Mouse (Mus musculus): Measurements from ENCODE around the gene Nell2. TPM values are rescaled to one million over a fixed set of nuclear protein-coding genes. Genes with fewer than 3 reads are reported as not detected.

Nell2 gene
- polyA plus RNA-seq, 1 experiment from 2014 or later = 1.8 TPM

- Histone ChIP-seq H3K36me3 (ENCODE audit: control insufficient read depth, insufficient read depth, low read length) (no peaks in the 10 kb centered on the region), H3K4me2 (no peak overlapping the region), H3K27me3 (replicated peaks; ENCODE audit: control insufficient read depth, insufficient read depth, low read length) (no peaks in the 10 kb centered on the region), H3K9ac (ENCODE audit: low read depth, low read length) (no peak overlapping the region), H3K9me3 (ENCODE audit: control insufficient read depth, low read length) (no peaks in the 10 kb centered on the region), H3K4me3 (ENCODE audit: low read depth, low read length) (no peak overlapping the region), H3K27ac (ENCODE audit: low read depth, low read length) (no peak overlapping the region), H3K4me1 (replicated peaks; ENCODE audit: control insufficient read depth, insufficient read depth, low read length) (no peaks in the 10 kb centered on the region)
- DNase-seq (ENCODE audit: low spot score) = no peak
- WGBS = 73% methylated on average over 5 of the region's 5 CpGs
- no peak for ATAC-seq (replicated peaks; ENCODE audit: low FRiP score)
Observed at GRCm38 (mm10) chr15:95411949-95412741, 116.2 kb downstream of the Nell2 start.

GRCm38 (mm10) chr15:95410213-95410843 is 118.0 kb downstream of the Nell2 start:
- ATAC-seq (replicated peaks; ENCODE audit: low FRiP score) = no peak

GRCm38 (mm10) chr15:95390347-95390746 is 138.0 kb downstream of the Nell2 start:
- Histone ChIP-seq H3K27me3 (replicated peaks; ENCODE audit: control insufficient read depth, insufficient read depth, low read length) (no peaks in the 10 kb centered on the region), H3K9me3 (ENCODE audit: control insufficient read depth, low read length) (no peaks in the 10 kb centered on the region), H3K9ac (ENCODE audit: low read depth, low read length) (no peak overlapping the region), H3K4me2 (no peak overlapping the region), H3K4me3 (ENCODE audit: low read depth, low read length) (no peak overlapping the region), H3K36me3 (ENCODE audit: control insufficient read depth, insufficient read depth, low read length) (no peaks in the 10 kb centered on the region), H3K27ac (ENCODE audit: low read depth, low read length) (no peak overlapping the region), H3K4me1 (replicated peaks; ENCODE audit: control insufficient read depth, insufficient read depth, low read length) (no peaks in the 10 kb centered on the region)
- DNase-seq (ENCODE audit: low spot score) = no peak
- no peak for ATAC-seq (replicated peaks; ENCODE audit: low FRiP score)
- WGBS = 82% methylated on average over 5 of the region's 5 CpGs

More at GRCm38 (mm10) chr15:95410213-95410843, 118.0 kb downstream of the Nell2 start:
- Histone ChIP-seq H3K27me3 (replicated peaks; ENCODE audit: control insufficient read depth, insufficient read depth, low read length) (no peaks in the 10 kb centered on the region), H3K9me3 (ENCODE audit: control insufficient read depth, low read length) (no peaks in the 10 kb centered on the region), H3K4me3 (ENCODE audit: low read depth, low read length) (no peak overlapping the region), H3K27ac (ENCODE audit: low read depth, low read length) (no peak overlapping the region), H3K36me3 (ENCODE audit: control insufficient read depth, insufficient read depth, low read length) (no peaks in the 10 kb centered on the region), H3K4me2 (no peak overlapping the region), H3K9ac (ENCODE audit: low read depth, low read length) (no peak overlapping the region), H3K4me1 (replicated peaks; ENCODE audit: control insufficient read depth, insufficient read depth, low read length) (no peaks in the 10 kb centered on the region)
- DNase-seq (ENCODE audit: low spot score) = no peak
- WGBS = 82% methylated on average over 11 of the region's 11 CpGs

- 78% methylated on average over 4 of the region's 4 CpGs for WGBS
- Histone ChIP-seq H3K27ac (ENCODE audit: low read depth, low read length) (no peak overlapping the region), H3K9ac (ENCODE audit: low read depth, low read length) (no peak overlapping the region), H3K27me3 (replicated peaks; ENCODE audit: control insufficient read depth, insufficient read depth, low read length) (no peaks in the 10 kb centered on the region), H3K4me2 (no peak overlapping the region), H3K4me1 (replicated peaks; ENCODE audit: control insufficient read depth, insufficient read depth, low read length) (no peaks in the 10 kb centered on the region), H3K36me3 (ENCODE audit: control insufficient read depth, insufficient read depth, low read length) (no peaks in the 10 kb centered on the region), H3K9me3 (ENCODE audit: control insufficient read depth, low read length) (no peaks in the 10 kb centered on the region), H3K4me3 (ENCODE audit: low read depth, low read length) (no peak overlapping the region)
- ATAC-seq (replicated peaks; ENCODE audit: low FRiP score) = no peak
- DNase-seq (ENCODE audit: low spot score) = no peak
Observed at GRCm38 (mm10) chr15:95388950-95389349, 139.4 kb downstream of the Nell2 start.

- Histone ChIP-seq H3K9ac (ENCODE audit: low read depth, low read length) (no peak overlapping the region), H3K36me3 (ENCODE audit: control insufficient read depth, insufficient read depth, low read length) (no peaks in the 10 kb centered on the region), H3K27me3 (replicated peaks; ENCODE audit: control insufficient read depth, insufficient read depth, low read length) (no peaks in the 10 kb centered on the region), H3K27ac (ENCODE audit: low read depth, low read length) (no peak overlapping the region), H3K4me1 (replicated peaks; ENCODE audit: control insufficient read depth, insufficient read depth, low read length) (no peaks in the 10 kb centered on the region), H3K9me3 (ENCODE audit: control insufficient read depth, low read length) (no peaks in the 10 kb centered on the region), H3K4me3 (ENCODE audit: low read depth, low read length) (no peak overlapping the region), H3K4me2 (no peak overlapping the region)
- DNase-seq (ENCODE audit: low spot score) (no peak), ATAC-seq (replicated peaks; ENCODE audit: low FRiP score) (no peak)
- WGBS = 52% methylated on average over 2 of the region's 2 CpGs
Observed at GRCm38 (mm10) chr15:95380859-95381258, 147.5 kb downstream of the Nell2 start.

GRCm38 (mm10) chr15:95370720-95371395 is 157.5 kb downstream of the Nell2 start:
- DNase-seq (ENCODE audit: low spot score) = no peak
- Histone ChIP-seq H3K36me3 (ENCODE audit: control insufficient read depth, insufficient read depth, low read length) (no peaks in the 10 kb centered on the region), H3K4me1 (replicated peaks; ENCODE audit: control insufficient read depth, insufficient read depth, low read length) (no peaks in the 10 kb centered on the region), H3K27me3 (replicated peaks; ENCODE audit: control insufficient read depth, insufficient read depth, low read length) (no peaks in the 10 kb centered on the region), H3K4me2 (no peak overlapping the region), H3K9ac (ENCODE audit: low read depth, low read length) (no peak overlapping the region), H3K9me3 (ENCODE audit: control insufficient read depth, low read length) (no peaks in the 10 kb centered on the region), H3K27ac (ENCODE audit: low read depth, low read length) (no peak overlapping the region), H3K4me3 (ENCODE audit: low read depth, low read length) (no peak overlapping the region)
- 73% methylated on average over 16 of the region's 16 CpGs for WGBS
- ATAC-seq (replicated peaks; ENCODE audit: low FRiP score) = no peak

- WGBS = 94% methylated on average over 10 of the region's 10 CpGs
- Histone ChIP-seq H3K9ac (ENCODE audit: low read depth, low read length) (no peak overlapping the region), H3K4me1 (replicated peaks; ENCODE audit: control insufficient read depth, insufficient read depth, low read length) (no peaks in the 10 kb centered on the region), H3K27ac (ENCODE audit: low read depth, low read length) (no peak overlapping the region), H3K4me3 (ENCODE audit: low read depth, low read length) (no peak overlapping the region), H3K4me2 (no peak overlapping the region), H3K36me3 (ENCODE audit: control insufficient read depth, insufficient read depth, low read length) (no peaks in the 10 kb centered on the region), H3K9me3 (ENCODE audit: control insufficient read depth, low read length) (no peaks in the 10 kb centered on the region), H3K27me3 (replicated peaks; ENCODE audit: control insufficient read depth, insufficient read depth, low read length) (no peaks in the 10 kb centered on the region)
- ATAC-seq (replicated peaks; ENCODE audit: low FRiP score) (no peak), DNase-seq (ENCODE audit: low spot score) (no peak)
Observed at GRCm38 (mm10) chr15:95368185-95368584, 160.2 kb downstream of the Nell2 start.

GRCm38 (mm10) chr15:95366506-95366905 is 161.9 kb downstream of the Nell2 start:
- H3K27ac ChIP-seq (ENCODE audit: low read depth, low read length) = no peak overlapping the region
- H3K4me2 ChIP-seq = no peak overlapping the region
- no peaks in the 10 kb centered on the region for H3K4me1 ChIP-seq (replicated peaks; ENCODE audit: control insufficient read depth, insufficient read depth, low read length)
- DNase-seq (ENCODE audit: low spot score) (no peak), ATAC-seq (replicated peaks; ENCODE audit: low FRiP score) (no peak)
- H3K9me3 ChIP-seq (ENCODE audit: control insufficient read depth, low read length) = no peaks in the 10 kb centered on the region
- H3K27me3 ChIP-seq (replicated peaks; ENCODE audit: control insufficient read depth, insufficient read depth, low read length) = no peaks in the 10 kb centered on the region
- H3K36me3 ChIP-seq (ENCODE audit: control insufficient read depth, insufficient read depth, low read length) = no peaks in the 10 kb centered on the region
- no peak overlapping the region for H3K4me3 ChIP-seq (ENCODE audit: low read depth, low read length)
- WGBS = 74% methylated on average over 3 of the region's 3 CpGs
- H3K9ac ChIP-seq (ENCODE audit: low read depth, low read length) = no peak overlapping the region
